Mouse (Mus musculus) lung, adult 2 months (tissue): ENCODE data around the gene Adamts12. TPM values are rescaled to one million over a fixed set of nuclear protein-coding genes. Genes with fewer than 3 reads are reported as not detected.

ENCODE experiments used
- DNase-seq: peaks from one replicate; pipeline ENCODE4 v3.0.0; 2022
- H3K4me1 ChIP-seq: fragments of 200-500 bp; 2 replicates; pipeline ENCODE4 v1.6.1; 2011; ENCODE audit warnings: low read length; ENCODE audit not compliant: control insufficient read depth, insufficient read depth
- H3K4me3 ChIP-seq: fragments of 200-500 bp; replicated peaks from 2 replicates; pipeline ENCODE3; 2011; ENCODE audit warnings: low read depth, mild to moderate bottlenecking, control low read depth, low read length; ENCODE audit errors: extremely low read depth
- CTCF ChIP-seq: fragments of 200-500 bp; IDR thresholded peaks from 2 replicates; pipeline ENCODE4 v1.5.1; 2011; ENCODE audit warnings: mild to moderate bottlenecking, low read length, control low read depth; ENCODE audit not compliant: insufficient read depth
- POLR2A ChIP-seq: fragments of 200-500 bp; IDR thresholded peaks from 2 replicates; pipeline ENCODE4 v1.6.1; 2011; ENCODE audit warnings: low read depth, mild to moderate bottlenecking, control low read depth, low read length, borderline replicate concordance; ENCODE audit errors: extremely low read depth
- WGBS: fragments of 180-500 bp; shearing (Covaris S2); methylation state at CpG from one replicate; pipeline ENCODE4 v1.1.7; 2018; 5-methylcytosine and 5-hydroxymethylcytosine counted together
- polyA plus RNA-seq: library from polyadenylated mRNA; depleted of rRNA; stranded (reverse); fragments of >200 nt; gene quantifications from 2 replicates; pipeline ENCODE4 v1.2.3, GENCODE M21; 2012

Adamts12 gene
- polyA plus RNA-seq, 1 experiment, result 1.2 TPM

DNA sequence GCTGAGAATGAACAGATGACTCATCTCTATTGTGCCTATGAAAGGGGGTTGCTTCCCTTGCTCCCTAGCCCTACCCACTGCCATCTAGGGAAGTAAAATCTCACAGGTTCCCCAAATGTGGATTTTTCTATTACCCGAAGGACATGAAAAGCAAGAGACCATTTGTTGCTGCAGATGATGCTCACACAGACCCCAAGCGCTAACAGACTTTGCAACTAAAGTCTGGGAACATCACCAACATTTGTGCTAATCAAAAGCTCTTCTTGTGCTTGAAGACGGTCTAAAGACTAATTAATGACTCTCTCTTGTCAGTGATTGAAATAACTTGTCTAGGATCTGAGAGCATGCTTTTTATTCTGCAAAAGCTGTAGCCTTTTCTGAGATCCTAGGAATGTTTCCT lies 175.8 kb downstream of the Adamts12 start:
- no peak overlapping the region for H3K4me3 ChIP-seq
- WGBS, result 86% methylated on average over 3 of the region's 3 CpGs
- DNase-seq, result no peak
- H3K4me1 ChIP-seq, result no peaks in the 10 kb centered on the region
- TF ChIP-seq CTCF, result no peak
- no peak for TF ChIP-seq POLR2A

DNA sequence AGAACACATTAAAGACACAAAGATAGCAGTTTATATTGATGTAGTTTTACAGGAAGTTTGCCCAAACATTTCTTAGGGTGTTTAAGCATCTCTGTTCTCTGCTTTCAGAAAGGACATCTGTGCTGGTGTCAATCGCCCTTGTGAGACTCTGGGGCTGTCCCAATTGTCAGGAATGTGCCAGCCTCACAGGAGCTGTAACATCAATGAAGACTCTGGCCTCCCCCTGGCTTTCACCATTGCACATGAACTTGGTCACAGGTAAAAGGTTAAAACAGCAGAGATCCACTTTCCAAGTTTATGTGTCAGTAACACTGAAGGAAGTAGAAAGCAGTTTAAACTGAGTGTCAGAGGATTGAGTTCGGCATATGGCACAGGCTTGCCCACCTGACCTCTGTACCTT lies 176.7 kb downstream of the Adamts12 start:
- TF ChIP-seq CTCF (no peak), POLR2A (no peak)
- WGBS, result 66% methylated on average over 2 of the region's 2 CpGs
- H3K4me3 ChIP-seq, result no peak overlapping the region
- no peak for DNase-seq
- H3K4me1 ChIP-seq, result no peaks in the 10 kb centered on the region

DNA sequence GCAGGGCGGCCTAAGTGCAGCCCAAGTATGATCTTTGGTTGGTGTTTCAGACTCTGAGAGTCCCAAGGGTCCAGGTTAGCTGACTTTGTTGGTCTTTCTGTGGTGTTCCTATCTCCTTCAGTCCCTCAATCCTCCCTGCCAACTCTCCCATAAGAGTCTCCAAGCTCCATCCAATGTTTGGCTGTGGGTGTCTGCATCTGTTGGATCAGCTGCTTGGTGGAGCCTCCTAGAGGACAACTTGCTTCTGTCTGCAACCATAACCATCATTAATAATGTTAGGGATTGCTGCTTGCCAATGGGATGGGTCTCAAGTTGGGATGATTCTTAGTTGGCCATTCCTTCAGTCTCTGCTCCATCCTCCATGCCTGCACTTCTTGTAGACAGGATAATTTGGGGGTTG lies 181.8 kb downstream of the Adamts12 start:
- no peak for TF ChIP-seq POLR2A
- no peak for TF ChIP-seq CTCF
- Histone ChIP-seq H3K4me1 (no peaks in the 10 kb centered on the region), H3K4me3 (no peak overlapping the region)
- DNase-seq, result no peak
- WGBS, result 79% methylated on average over 1 of the region's 1 CpGs

DNA sequence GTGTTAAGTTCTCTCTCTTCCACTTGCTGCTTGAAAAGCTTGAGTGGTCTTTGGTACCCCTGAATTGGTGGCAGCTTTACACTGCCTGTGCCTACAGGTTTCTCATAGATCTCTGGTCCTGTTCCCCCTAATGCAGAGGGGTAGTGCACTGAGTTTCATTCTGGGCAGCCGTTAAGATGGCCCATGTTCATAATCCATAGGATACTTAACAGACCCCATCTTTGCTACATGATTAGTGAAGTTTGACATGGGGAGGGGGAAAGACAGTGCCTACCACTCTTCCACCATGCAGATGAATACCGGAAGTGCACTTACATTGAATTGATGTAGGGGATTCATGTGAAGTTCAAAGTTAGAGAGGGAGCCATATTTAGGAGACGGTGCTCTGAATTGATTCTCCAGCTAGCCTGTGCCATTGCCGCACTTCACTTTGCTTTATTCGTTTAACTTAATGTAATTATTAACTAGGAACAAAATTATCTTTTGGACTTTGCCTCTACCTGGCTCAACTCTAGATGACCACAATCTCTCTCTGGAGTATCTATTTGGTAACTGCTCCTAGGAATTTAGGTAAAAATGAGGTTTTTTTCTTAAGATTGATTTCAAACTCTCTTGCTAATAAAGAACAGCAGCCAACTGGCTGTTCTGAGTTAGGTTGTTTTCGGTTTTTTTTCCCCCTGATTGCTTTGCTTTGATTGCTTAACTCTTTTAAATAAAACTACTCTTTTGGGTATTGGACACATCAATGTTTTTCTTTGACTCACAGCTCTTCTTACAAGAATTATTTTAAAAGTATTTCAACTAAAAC lies 214.9 kb downstream of the Adamts12 start:
- TF ChIP-seq POLR2A, result no peak
- DNase-seq, result no peak
- Histone ChIP-seq H3K4me1 (no peaks in the 10 kb centered on the region), H3K4me3 (no peak overlapping the region)
- WGBS, result 83% methylated on average over 6 of the region's 6 CpGs

DNA sequence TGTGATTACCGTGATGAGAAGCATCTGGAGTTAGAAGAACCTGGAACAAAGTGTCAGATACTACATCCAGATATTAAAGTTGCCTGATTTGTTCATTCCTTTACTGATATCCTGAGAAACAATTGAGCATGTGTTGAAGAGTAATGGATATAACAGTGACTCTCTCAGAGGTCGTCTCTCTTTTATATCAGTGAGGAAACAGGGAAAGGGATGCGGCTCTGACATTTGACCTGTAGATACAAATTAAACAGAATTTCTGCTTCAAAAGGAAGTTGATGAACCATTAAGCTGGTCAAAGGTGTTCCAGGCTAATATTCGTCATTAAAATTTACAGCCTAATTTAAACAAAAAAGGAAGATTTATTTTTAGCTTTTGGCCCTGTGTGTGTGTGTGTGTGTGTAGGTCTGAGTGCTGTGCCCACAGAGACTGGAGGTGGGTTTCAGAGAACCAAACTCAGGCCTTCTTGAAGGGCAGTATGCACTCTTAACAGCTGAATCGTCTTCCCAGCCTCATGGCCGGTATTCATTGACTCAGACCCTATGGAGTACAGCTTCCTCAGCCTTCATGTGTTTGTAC lies 216.2 kb downstream of the Adamts12 start:
- TF ChIP-seq POLR2A (no peak), CTCF (no peak)
- DNase-seq, result no peak
- 55% methylated on average over 6 of the region's 6 CpGs for WGBS
- no peak overlapping the region for H3K4me3 ChIP-seq
- H3K4me1 ChIP-seq, result no peaks in the 10 kb centered on the region

DNA sequence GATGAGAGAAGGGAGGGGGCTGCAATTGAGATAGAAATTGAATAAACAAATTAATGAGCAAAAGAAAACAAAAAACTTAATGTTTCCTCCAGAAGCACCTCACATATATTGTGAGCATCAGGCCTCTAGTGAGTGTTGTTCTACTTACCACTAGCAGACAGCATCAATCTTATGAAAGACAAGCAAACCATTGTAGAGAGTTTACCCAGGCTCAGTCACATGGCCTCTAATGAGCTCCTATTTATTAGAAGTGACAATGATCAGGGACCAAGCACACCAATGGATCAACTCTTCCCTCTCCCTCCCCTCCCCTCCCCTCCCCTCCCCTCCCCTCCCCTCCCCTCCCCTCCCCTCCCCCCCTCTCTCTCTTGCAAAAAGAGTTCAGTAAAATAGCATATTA lies 218.6 kb downstream of the Adamts12 start:
- H3K4me3 ChIP-seq, result no peak overlapping the region
- DNase-seq, result no peak
- TF ChIP-seq CTCF, result no peak
- no peak for TF ChIP-seq POLR2A
- H3K4me1 ChIP-seq, result no peaks in the 10 kb centered on the region

DNA sequence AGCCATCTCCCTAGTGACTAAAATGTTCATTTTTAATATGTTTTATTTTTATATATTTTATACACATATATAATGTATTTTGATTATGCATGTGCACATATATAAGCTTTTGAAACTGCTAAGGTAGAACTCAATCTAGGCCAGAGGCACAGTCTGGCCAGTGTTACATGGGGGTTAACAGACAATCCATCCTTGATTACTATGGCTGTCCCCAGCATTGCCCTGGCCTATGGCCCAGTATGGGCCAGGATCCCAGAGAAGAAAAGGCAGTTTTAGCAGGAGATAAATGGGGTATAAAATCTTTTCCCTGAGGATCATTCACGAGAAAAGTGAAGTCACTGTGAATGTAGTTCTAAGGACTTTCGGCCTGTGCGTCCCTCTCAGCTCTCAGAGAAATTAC lies 223.2 kb downstream of the Adamts12 start:
- H3K4me3 ChIP-seq, result no peak overlapping the region
- no peaks in the 10 kb centered on the region for H3K4me1 ChIP-seq
- DNase-seq, result no peak
- 79% methylated on average over 3 of the region's 3 CpGs for WGBS
- TF ChIP-seq POLR2A (no peak), CTCF (no peak)

DNA sequence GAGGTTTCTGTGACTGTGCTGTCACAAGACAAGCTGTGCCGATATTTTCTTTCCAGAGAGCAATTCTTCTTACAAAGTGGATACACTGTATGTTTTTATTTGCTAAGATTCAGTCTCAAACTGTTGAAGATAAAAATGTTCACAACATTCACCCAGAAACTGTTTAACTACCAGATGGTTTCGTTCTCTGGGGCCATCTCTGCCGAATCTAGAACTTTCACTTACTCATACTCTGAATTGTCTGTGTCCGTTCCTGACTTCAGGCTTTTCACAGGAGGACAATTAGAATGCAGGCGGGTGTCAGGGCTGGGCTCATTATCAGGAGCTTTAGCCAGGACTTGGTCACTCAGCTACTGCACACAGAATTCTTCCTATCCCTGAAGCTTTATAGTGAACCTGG lies 227.7 kb downstream of the Adamts12 start:
- Histone ChIP-seq H3K4me1 (no peaks in the 10 kb centered on the region), H3K4me3 (no peak overlapping the region)
- DNase-seq, result no peak
- WGBS, result 86% methylated on average over 5 of the region's 5 CpGs
- TF ChIP-seq CTCF (no peak), POLR2A (no peak)

DNA sequence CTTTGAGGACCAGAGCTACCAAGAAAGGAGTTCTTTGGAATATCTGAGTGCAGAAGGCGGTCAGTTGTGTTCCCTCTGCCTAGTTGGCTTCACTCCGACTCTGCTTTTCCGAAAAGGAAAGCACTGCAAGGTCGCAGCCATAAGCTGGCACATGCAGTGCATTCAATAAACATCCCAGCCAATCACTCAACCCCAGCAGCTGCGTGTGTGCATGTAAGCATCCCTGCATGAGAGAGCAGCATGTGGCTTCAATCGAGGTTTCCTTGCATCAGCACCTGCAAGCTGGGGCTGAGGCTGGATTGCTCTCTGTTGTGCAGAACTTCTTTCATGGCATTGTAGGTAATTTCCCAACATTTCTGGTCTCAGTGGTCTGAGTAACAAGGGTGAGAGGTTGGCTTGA lies 230.4 kb downstream of the Adamts12 start:
- WGBS, result 41% methylated on average over 6 of the region's 6 CpGs
- TF ChIP-seq POLR2A (no peak), CTCF (no peak)
- Histone ChIP-seq H3K4me3 (no peak overlapping the region), H3K4me1 (no peaks in the 10 kb centered on the region)
- no peak for DNase-seq

DNA sequence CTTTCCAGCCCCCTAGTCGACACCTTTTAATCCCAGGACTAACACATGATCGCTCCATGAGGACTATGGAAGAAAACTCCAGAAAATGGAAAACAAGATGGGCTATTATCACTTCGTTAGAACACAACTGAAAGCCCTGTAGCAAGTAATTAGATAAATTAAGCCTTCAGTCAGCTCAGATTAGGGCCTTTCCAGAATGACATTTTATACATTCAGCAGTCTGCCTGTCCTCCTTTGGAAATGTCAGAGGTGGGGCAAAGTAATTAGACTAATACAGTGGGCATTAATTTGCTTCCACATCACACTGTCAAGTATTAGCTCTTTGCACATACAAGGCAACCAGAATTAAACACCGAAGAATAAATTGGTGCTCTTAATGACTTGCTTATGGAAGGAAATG lies 233.4 kb downstream of the Adamts12 start:
- TF ChIP-seq CTCF, result no peak
- TF ChIP-seq POLR2A, result no peak
- H3K4me3 ChIP-seq, result no peak overlapping the region
- no peaks in the 10 kb centered on the region for H3K4me1 ChIP-seq
- WGBS, result 87% methylated on average over 4 of the region's 4 CpGs
- DNase-seq, result no peak

DNA sequence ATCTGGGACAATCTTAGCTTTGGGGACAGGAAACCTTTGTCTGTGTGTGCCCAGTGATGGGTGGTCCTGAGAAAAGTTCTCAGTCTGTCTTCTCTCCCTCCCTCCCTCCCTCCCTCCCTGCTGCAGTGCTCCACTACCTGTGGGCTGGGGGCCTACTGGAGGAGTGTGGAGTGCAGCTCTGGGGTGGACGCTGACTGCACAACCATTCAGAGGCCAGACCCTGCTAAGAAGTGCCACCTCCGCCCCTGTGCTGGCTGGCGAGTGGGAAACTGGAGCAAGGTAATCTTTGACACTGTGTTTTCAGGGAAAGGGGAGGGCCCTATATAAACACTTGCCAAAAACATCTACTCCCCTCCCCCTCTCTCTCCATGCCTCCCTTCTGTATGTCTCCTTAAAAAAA lies 252.5 kb downstream of the Adamts12 start:
- no peak overlapping the region for H3K4me3 ChIP-seq
- H3K4me1 ChIP-seq, result no peaks in the 10 kb centered on the region
- 35% methylated on average over 3 of the region's 3 CpGs for WGBS
- no peak for DNase-seq
- TF ChIP-seq POLR2A (no peak), CTCF (no peak)
